Mouse (Mus musculus): ENCODE results near the gene Fam57b. TPM values are rescaled to one million over a fixed set of nuclear protein-coding genes. Genes with fewer than 3 reads are reported as not detected.

Fam57b gene
- total and polyA plus RNA-seq, 2 experiments from 2014 or later = 44.3 to 44.8 TPM

- no peak for ATAC-seq
- Histone ChIP-seq H3K4me2 (ENCODE audit: low read depth, low read length) (peak overlapping the region; percentile 96), H3K27me3 (ENCODE audit: insufficient read depth, low read length) (no peaks in the 10 kb centered on the region), H3K27ac (no peak overlapping the region), H3K9ac (replicated peaks; ENCODE audit: low read length) (peak overlapping the region; percentile 54; the same call in 1 of the 2 replicates), H3K4me1 (ENCODE audit: insufficient read depth, low read length) (peaks cover 28% of the 10 kb centered on the region), H3K36me3 (ENCODE audit: insufficient read depth, low read length) (peaks cover 22% of the 10 kb centered on the region), H3K4me3 (ENCODE audit: low read length) (no peak overlapping the region), H3K9me3 (ENCODE audit: low read length) (no peaks in the 10 kb centered on the region)
- 39% methylated on average over 11 of the region's 11 CpGs for WGBS
- TF ChIP-seq CTCF (IDR thresholded peaks at IDR 0.05; ENCODE audit: low read depth) = no peak
- DNase-seq (ENCODE audit: low spot score) = no peak
These were observed 15.7 kb upstream of the Fam57b start for GRCm38 (mm10) chr7:126781661-126782370.

GRCm38 (mm10) chr7:126782693-126783092 is 14.8 kb upstream of the Fam57b start:
- no peaks in the 10 kb centered on the region for H3K27me3 ChIP-seq (ENCODE audit: insufficient read depth, low read length)
- ATAC-seq (no peak), DNase-seq (ENCODE audit: low spot score) (no peak)
- H3K36me3 ChIP-seq (ENCODE audit: insufficient read depth, low read length) = peaks cover 31% of the 10 kb centered on the region
- no peak overlapping the region for H3K4me2 ChIP-seq (ENCODE audit: low read depth, low read length)
- no peak overlapping the region for H3K4me3 ChIP-seq (ENCODE audit: low read length)
- 84% methylated on average over 13 of the region's 13 CpGs for WGBS
- no peaks in the 10 kb centered on the region for H3K9me3 ChIP-seq (ENCODE audit: low read length)
- H3K27ac ChIP-seq = no peak overlapping the region
- no peak for TF ChIP-seq CTCF (IDR thresholded peaks at IDR 0.05; ENCODE audit: low read depth)
- no peak overlapping the region for H3K9ac ChIP-seq (replicated peaks; ENCODE audit: low read length)
- H3K4me1 ChIP-seq (ENCODE audit: insufficient read depth, low read length) = peaks cover 20% of the 10 kb centered on the region

GRCm38 (mm10) chr7:126784469-126784868 is 13.0 kb upstream of the Fam57b start:
- no peaks in the 10 kb centered on the region for H3K27me3 ChIP-seq (ENCODE audit: insufficient read depth, low read length)
- no peak for TF ChIP-seq CTCF (IDR thresholded peaks at IDR 0.05; ENCODE audit: low read depth)
- H3K9ac ChIP-seq (replicated peaks; ENCODE audit: low read length) = no peak overlapping the region
- H3K9me3 ChIP-seq (ENCODE audit: low read length) = no peaks in the 10 kb centered on the region
- no peak overlapping the region for H3K4me2 ChIP-seq (ENCODE audit: low read depth, low read length)
- WGBS = 83% methylated on average over 7 of the region's 7 CpGs
- no peak overlapping the region for H3K27ac ChIP-seq
- no peak for ATAC-seq
- no peak for DNase-seq (ENCODE audit: low spot score)
- H3K4me1 ChIP-seq (ENCODE audit: insufficient read depth, low read length) = peaks cover 18% of the 10 kb centered on the region; the same call in 1 of the 2 replicates
- peaks cover 47% of the 10 kb centered on the region for H3K36me3 ChIP-seq (ENCODE audit: insufficient read depth, low read length)
- H3K4me3 ChIP-seq (ENCODE audit: low read length) = no peak overlapping the region

- Histone ChIP-seq H3K4me3 (ENCODE audit: low read length) (no peak overlapping the region), H3K9ac (replicated peaks; ENCODE audit: low read length) (no peak overlapping the region), H3K4me1 (ENCODE audit: insufficient read depth, low read length) (peaks cover 12% of the 10 kb centered on the region; the same call in 1 of the 2 replicates), H3K27ac (no peak overlapping the region), H3K9me3 (ENCODE audit: low read length) (no peaks in the 10 kb centered on the region), H3K4me2 (ENCODE audit: low read depth, low read length) (no peak overlapping the region), H3K27me3 (ENCODE audit: insufficient read depth, low read length) (no peaks in the 10 kb centered on the region), H3K36me3 (ENCODE audit: insufficient read depth, low read length) (peaks cover 47% of the 10 kb centered on the region)
- 91% methylated on average over 4 of the region's 4 CpGs for WGBS
- no peak for ATAC-seq
- DNase-seq (ENCODE audit: low spot score) = no peak
- TF ChIP-seq CTCF (IDR thresholded peaks at IDR 0.05; ENCODE audit: low read depth) = no peak
These were observed 12.4 kb upstream of the Fam57b start for GRCm38 (mm10) chr7:126785056-126785455.

GRCm38 (mm10) chr7:126786142-126786541 is 11.3 kb upstream of the Fam57b start:
- DNase-seq (ENCODE audit: low spot score) = no peak
- whole genome bisulfite sequencing = 89% methylated on average over 14 of the region's 14 CpGs
- H3K4me3 ChIP-seq (ENCODE audit: low read length) = no peak overlapping the region
- peaks cover 47% of the 10 kb centered on the region for H3K36me3 ChIP-seq (ENCODE audit: insufficient read depth, low read length)
- no peak for TF ChIP-seq CTCF (IDR thresholded peaks at IDR 0.05; ENCODE audit: low read depth)
- ATAC-seq = no peak
- no peak overlapping the region for H3K4me2 ChIP-seq (ENCODE audit: low read depth, low read length)
- no peak overlapping the region for H3K27ac ChIP-seq
- H3K27me3 ChIP-seq (ENCODE audit: insufficient read depth, low read length) = no peaks in the 10 kb centered on the region
- 0 out of 2 replicates have a peak, but pooled peaks cover 5% of the 10 kb centered on the region for H3K4me1 ChIP-seq (ENCODE audit: insufficient read depth, low read length)
- H3K9ac ChIP-seq (replicated peaks; ENCODE audit: low read length) = no peak overlapping the region
- no peaks in the 10 kb centered on the region for H3K9me3 ChIP-seq (ENCODE audit: low read length)

- H3K36me3 ChIP-seq (ENCODE audit: insufficient read depth, low read length) = peaks cover 46% of the 10 kb centered on the region
- H3K27me3 ChIP-seq (ENCODE audit: insufficient read depth, low read length) = no peaks in the 10 kb centered on the region
- no peaks in the 10 kb centered on the region for H3K9me3 ChIP-seq (ENCODE audit: low read length)
- no peak overlapping the region for H3K27ac ChIP-seq
- H3K4me3 ChIP-seq (ENCODE audit: low read length) = no peak overlapping the region
- no peak for TF ChIP-seq CTCF (IDR thresholded peaks at IDR 0.05; ENCODE audit: low read depth)
- DNase-seq (ENCODE audit: low spot score) (no peak), ATAC-seq (no peak)
- 0 out of 2 replicates have a peak, but pooled peaks cover 3% of the 10 kb centered on the region for H3K4me1 ChIP-seq (ENCODE audit: insufficient read depth, low read length)
- H3K4me2 ChIP-seq (ENCODE audit: low read depth, low read length) = no peak overlapping the region
- 88% methylated on average over 4 of the region's 4 CpGs for WGBS
- H3K9ac ChIP-seq (replicated peaks; ENCODE audit: low read length) = no peak overlapping the region
These were observed 8.3 kb upstream of the Fam57b start for GRCm38 (mm10) chr7:126789141-126789540.

All from hindbrain, postnatal 0 days (tissue).